Mouse (Mus musculus): ENCODE measurements around the gene 4930449I24Rik. TPM values are rescaled to one million over a fixed set of nuclear protein-coding genes. Genes with fewer than 3 reads are reported as not detected.
"Not testable (repeated sequence)": the region's sequence is repeated elsewhere in the genome, so short reads cannot be mapped to it uniquely, and the experiment has no call there.

Gene 4930449I24Rik
- polyA plus RNA-seq, 1 experiment from 2014 or later = not detected

DNA sequence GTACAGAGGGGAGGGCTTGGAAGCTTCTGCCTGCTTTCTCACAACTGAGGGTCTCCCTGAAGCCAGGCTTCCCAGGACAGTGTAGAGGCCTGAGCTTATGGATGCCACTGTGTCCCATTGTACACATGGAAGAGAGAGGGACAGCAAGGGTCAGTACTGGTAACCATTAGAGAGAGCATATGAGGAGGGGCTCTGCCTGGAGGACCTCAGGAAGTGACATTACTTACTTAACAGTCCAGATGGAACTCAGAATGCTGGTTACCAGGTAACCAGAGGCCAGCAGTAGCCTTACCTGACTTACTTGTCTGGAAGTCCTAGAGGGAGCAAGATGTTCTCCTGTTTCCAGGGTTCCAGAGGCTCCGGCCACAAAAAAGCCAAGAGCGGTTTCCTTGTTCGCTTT lies 23.3 kb downstream of the 4930449I24Rik start, which contains the start of gene Gm3404:
Gm3404 (plus strand) TSS at position 301 of the 400 bp plus-strand sequence.
- not testable (repeated sequence) for H3K4me1 ChIP-seq; H3K9ac ChIP-seq; H3K27me3 ChIP-seq; H3K4me3 ChIP-seq; H3K27ac ChIP-seq; H3K36me3 ChIP-seq; H3K9me3 ChIP-seq; H3K4me2 ChIP-seq; ATAC-seq (ENCODE audit: insufficient number of reproducible peaks, low FRiP score, low TSS enrichment, low read depth)
- 94% methylated on average over 3 of the region's 3 CpGs for WGBS

DNA sequence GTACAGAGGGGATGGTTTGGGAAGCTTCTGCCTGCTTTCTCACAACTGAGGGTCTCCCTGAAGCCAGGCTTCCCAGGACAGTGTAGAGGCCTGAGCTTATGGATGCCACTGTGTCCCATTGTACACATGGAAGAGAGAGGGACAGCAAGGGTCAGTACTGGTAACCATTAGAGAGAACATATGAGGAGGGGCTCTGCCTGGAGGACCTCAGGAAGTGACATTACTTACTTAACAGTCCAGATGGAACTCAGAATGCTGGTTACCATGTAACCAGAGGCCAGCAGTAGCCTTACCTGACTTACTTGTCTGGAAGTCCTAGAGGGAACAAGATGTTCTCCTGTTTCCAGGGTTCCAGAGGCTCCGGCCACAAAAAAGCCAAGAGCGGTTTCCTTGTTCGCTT lies 35.1 kb downstream of the 4930449I24Rik start, which contains the start of gene Gm3409:
Gm3409 (plus strand) TSS at position 301 of the 400 bp plus-strand sequence.
- not testable (repeated sequence) for H3K27me3 ChIP-seq; H3K36me3 ChIP-seq; H3K27ac ChIP-seq; H3K4me2 ChIP-seq; H3K4me1 ChIP-seq; H3K4me3 ChIP-seq; H3K9me3 ChIP-seq; ATAC-seq (ENCODE audit: insufficient number of reproducible peaks, low FRiP score, low TSS enrichment, low read depth); H3K9ac ChIP-seq
- 90% methylated on average over 3 of the region's 3 CpGs for WGBS

Other genes with a start within 250 kb of the 4930449I24Rik start
- gene Wasf3, start 117.4 kb upstream of the 4930449I24Rik start, polyA plus RNA-seq (2015; fragmentation: Nextera tagmentation; extraction: Ambion mirVana) = 1.6 and 2.6 TPM in 2 replicates
- not detected in 2 replicates for gene Gm6408, start 20.4 kb upstream of the 4930449I24Rik start, polyA plus RNA-seq (2015; fragmentation: Nextera tagmentation; extraction: Ambion mirVana)
- not detected in 2 replicates for gene Gm6370, start 11.0 kb upstream of the 4930449I24Rik start, polyA plus RNA-seq (2015; fragmentation: Nextera tagmentation; extraction: Ambion mirVana)
- gene Gm3402, start 11.7 kb downstream of the 4930449I24Rik start, polyA plus RNA-seq (2015; fragmentation: Nextera tagmentation; extraction: Ambion mirVana) = not detected in 2 replicates
- gene Gm3404, start 23.4 kb downstream of the 4930449I24Rik start, polyA plus RNA-seq (2015; fragmentation: Nextera tagmentation; extraction: Ambion mirVana) = not detected in 2 replicates
- gene Gm3409, start 35.2 kb downstream of the 4930449I24Rik start, polyA plus RNA-seq (2015; fragmentation: Nextera tagmentation; extraction: Ambion mirVana) = not detected in 2 replicates
- gene Gm3415, start 53.7 kb downstream of the 4930449I24Rik start, polyA plus RNA-seq (2015; fragmentation: Nextera tagmentation; extraction: Ambion mirVana) = not detected in 2 replicates
- 0.19 and 0.22 TPM in 2 replicates for gene Gpr12, start 82.8 kb downstream of the 4930449I24Rik start, polyA plus RNA-seq (2015; fragmentation: Nextera tagmentation; extraction: Ambion mirVana)